Mouse (Mus musculus): ENCODE results near the gene Slc35f4.

DNA sequence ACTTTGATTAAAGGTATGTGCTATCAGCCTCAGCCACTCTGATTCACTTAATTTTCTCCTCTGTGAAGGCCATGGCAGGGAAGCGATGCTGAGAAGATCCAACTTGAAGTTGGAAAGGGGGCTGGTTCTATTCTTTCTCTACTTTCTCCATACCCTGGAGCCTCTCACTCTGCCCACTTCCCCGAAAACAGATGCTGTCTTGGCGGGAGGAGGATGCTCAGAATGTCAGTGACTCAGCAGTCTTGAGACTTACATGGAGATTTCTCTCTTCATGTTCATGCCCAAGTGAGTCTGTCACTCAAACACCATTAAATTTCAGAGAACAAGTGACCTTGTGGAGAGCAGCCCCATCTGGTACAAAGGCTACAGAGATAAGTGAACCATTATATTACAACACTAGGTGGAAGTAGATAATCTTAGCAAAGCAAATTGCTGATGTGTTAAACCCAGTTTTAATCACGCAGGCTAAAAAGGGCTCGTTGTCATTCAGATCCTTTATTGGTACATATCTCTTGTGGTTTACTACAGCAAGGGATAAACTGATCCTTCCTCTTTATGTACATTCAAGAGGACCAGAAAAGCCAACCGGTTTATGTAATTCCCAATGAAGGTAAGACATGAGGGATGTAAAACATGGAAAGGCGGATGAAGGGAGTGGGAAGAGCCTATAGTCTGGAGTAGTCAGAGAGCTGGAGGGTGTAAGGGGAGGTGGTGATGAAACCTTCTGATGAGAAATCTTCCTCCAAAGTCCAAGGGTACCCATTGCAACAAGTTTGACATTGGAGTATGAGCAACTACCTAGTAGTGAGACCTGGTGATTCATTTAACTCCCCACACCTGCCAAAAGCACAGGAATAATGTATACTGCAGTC, 241.8 kb downstream of the Slc35f4 start:
- TF ChIP-seq MAFK (IDR thresholded peaks at IDR 0.05; ENCODE audit: borderline replicate concordance, low read depth, low read length), result no peak
- TF ChIP-seq CHD2 (IDR thresholded peaks at IDR 0.05; ENCODE audit: low read length), result no peak
- TF ChIP-seq CTCF (IDR thresholded peaks at IDR 0.05 in 2 of 3, conservative IDR thresholded peaks at IDR 0.05 in 1 of 3; ENCODE audit: control insufficient read depth in 1 of 3, insufficient read depth in 1 of 3, low read depth in 2 of 3, low read length in 3 of 3, poor library complexity in 1 of 3, severe bottlenecking in 1 of 3), result no peak
- TF ChIP-seq GABPA (IDR thresholded peaks at IDR 0.05; ENCODE audit: low read depth, low read length), result no peak
- no peak for TF ChIP-seq POLR2AphosphoS5 (IDR thresholded peaks at IDR 0.05; ENCODE audit: borderline replicate concordance, low read depth, low read length)
- TF ChIP-seq ETS1 (IDR thresholded peaks at IDR 0.05; ENCODE audit: low read depth, low read length), result no peak
- TF ChIP-seq MYC (IDR thresholded peaks at IDR 0.05; ENCODE audit: low read depth, low read length), result no peak
